Mouse (Mus musculus) kidney, adult 2 months (tissue): ENCODE data around the gene Acbd6.

ENCODE experiments used
- CTCF ChIP-seq: fragments of 200-500 bp; conservative IDR thresholded peaks from 2 replicates; pipeline ENCODE4 v1.5.1; 2011; ENCODE audit warnings: low read depth, mild to moderate bottlenecking, control low read depth, low read length, moderate library complexity, mixed read lengths; ENCODE audit not compliant: insufficient read depth, insufficient read length
- POLR2A ChIP-seq: fragments of 200-500 bp; IDR thresholded peaks from one replicate; pipeline ENCODE4 v1.6.1; 2011; ENCODE audit warnings: low read depth, low read length, control low read depth

DNA sequence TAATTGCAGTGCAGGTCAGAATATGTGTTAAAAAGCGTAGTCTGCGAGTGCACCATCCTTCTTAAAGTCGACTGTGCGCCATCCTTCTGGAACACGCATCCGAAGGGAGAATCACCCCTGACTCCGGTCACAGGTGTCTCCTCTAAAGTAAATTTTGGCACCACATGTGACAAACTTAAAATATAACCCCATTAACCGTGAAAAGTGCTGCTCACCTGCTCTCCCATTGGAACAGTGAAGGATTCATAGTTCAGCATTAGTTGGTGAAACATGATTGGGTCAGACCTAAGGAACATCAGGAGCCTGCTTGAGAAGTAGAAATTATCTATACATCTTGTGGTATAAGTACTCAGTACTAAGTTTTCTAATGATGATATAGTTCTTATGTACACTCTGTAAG lies 65.3 kb downstream of the Acbd6 start:
- no peak for TF ChIP-seq POLR2A
- TF ChIP-seq CTCF = no peak
